Comparison of ENCODE assay signal across 9 mouse cellular contexts in genomic region chr6:108796706-108797105, GRCm38 (mm10). TPM values are rescaled to one million over a fixed set of nuclear protein-coding genes. Genes with fewer than 3 reads are reported as not detected.
DNase-seq lines count a peak whose midpoint lies in the region; ATAC-seq and TF ChIP-seq lines count a peak whose summit lies in the region.
"Had no signal": no experiment of that assay in that cellular context is flagged by ENCODE, and none has a peak within 500 bp of the region (broad histone marks: within the 10 kb centered on the region; RNA-seq: fewer than 3 reads in every experiment).

No protein-coding gene starts in this region.

- H3K4me1 ChIP-seq in embryonic facial prominence, embryonic 11.5 days (ENCODE audit: control insufficient read depth, insufficient read depth, low read length): no peaks in the 10 kb centered on the region
- H3K4me1 ChIP-seq in embryonic facial prominence, embryonic 10.5 days: 0 out of 2 replicates have a peak, but pooled peaks cover 3% of the 10 kb centered on the region
- H3K4me1 ChIP-seq in liver, adult 2 months (ENCODE audit: control insufficient read depth, insufficient read depth, low read length): peaks cover 35% of the 10 kb centered on the region
- peaks cover 1% of the 10 kb centered on the region; the same call in 1 of the 2 replicates for H3K4me1 ChIP-seq in liver, embryonic 11.5 days (replicated peaks; ENCODE audit: control insufficient read depth, insufficient read depth, low read length)

- WGBS in embryonic facial prominence, embryonic 11.5 days: 71% methylated on average over 2 of the region's 2 CpGs
- WGBS in embryonic facial prominence, embryonic 10.5 days: 72% methylated on average over 2 of the region's 2 CpGs
- 28% methylated on average over 2 of the region's 2 CpGs for WGBS in liver, adult 2 months
- WGBS in liver, embryonic 11.5 days: 58% methylated on average over 2 of the region's 2 CpGs

- H3K9ac ChIP-seq in embryonic facial prominence, embryonic 11.5 days (replicated peaks; ENCODE audit: low read length): no peak overlapping the region
- no peak overlapping the region for H3K9ac ChIP-seq in liver, adult 2 months (ENCODE audit: low read depth, low read length)
- no peak overlapping the region for H3K9ac ChIP-seq in liver, embryonic 11.5 days (ENCODE audit: low read depth, low read length)
- H3K9ac ChIP-seq: forebrain, postnatal 0 days had no signal

- H3K4me3 ChIP-seq in embryonic facial prominence, embryonic 11.5 days (ENCODE audit: low read depth, low read length): no peak overlapping the region
- no peak overlapping the region for H3K4me3 ChIP-seq in embryonic facial prominence, embryonic 10.5 days
- H3K4me3 ChIP-seq in liver, adult 2 months (ENCODE audit: insufficient read depth, low read depth, low read length): no peak overlapping the region
- no peak overlapping the region for H3K4me3 ChIP-seq in liver, embryonic 11.5 days (ENCODE audit: low read depth, low read length)

- H3K27me3 ChIP-seq in embryonic facial prominence, embryonic 11.5 days (ENCODE audit: control insufficient read depth, insufficient read depth, low read length): no peaks in the 10 kb centered on the region
- H3K27me3 ChIP-seq in embryonic facial prominence, embryonic 10.5 days (replicated peaks; ENCODE audit: low read depth, poor library complexity, severe bottlenecking): no peaks in the 10 kb centered on the region
- no peaks in the 10 kb centered on the region for H3K27me3 ChIP-seq in liver, adult 2 months (ENCODE audit: control insufficient read depth, insufficient read depth, low read length)
- no peaks in the 10 kb centered on the region for H3K27me3 ChIP-seq in liver, embryonic 11.5 days (replicated peaks; ENCODE audit: control insufficient read depth, insufficient read depth, low read length)

- H3K27ac ChIP-seq in embryonic facial prominence, embryonic 11.5 days (replicated peaks; ENCODE audit: low read depth, low read length): no peak overlapping the region
- H3K27ac ChIP-seq in embryonic facial prominence, embryonic 10.5 days (replicated peaks): no peak overlapping the region
- no peak overlapping the region for H3K27ac ChIP-seq in liver, adult 2 months (replicated peaks; ENCODE audit: insufficient read depth, low read depth, low read length)
- no peak overlapping the region for H3K27ac ChIP-seq in liver, embryonic 11.5 days (ENCODE audit: low read depth, low read length)

- no peak for TF ChIP-seq POLR2A in liver, adult 2 months (IDR thresholded peaks at IDR 0.05; ENCODE audit: extremely low read depth, insufficient read depth, low read length)

- 0 out of 2 replicates have a peak, but pooled peaks have one; percentile 38 for ATAC-seq in embryonic facial prominence, embryonic 11.5 days (replicated peaks; ENCODE audit: insufficient number of reproducible peaks, low FRiP score, low TSS enrichment, low read depth)
- ATAC-seq in liver, embryonic 11.5 days (replicated peaks; ENCODE audit: low FRiP score): no peak; the same call in 1 of the 2 replicates
- ATAC-seq: forebrain, postnatal 0 days had no signal

- H3K9me3 ChIP-seq in embryonic facial prominence, embryonic 11.5 days (replicated peaks; ENCODE audit: control insufficient read depth, low read length): no peaks in the 10 kb centered on the region
- H3K9me3 ChIP-seq in embryonic facial prominence, embryonic 10.5 days: no peaks in the 10 kb centered on the region
- H3K9me3 ChIP-seq in liver, embryonic 11.5 days (ENCODE audit: control insufficient read depth, low read length): no peaks in the 10 kb centered on the region

- H3K36me3 ChIP-seq in embryonic facial prominence, embryonic 11.5 days (replicated peaks; ENCODE audit: control insufficient read depth, insufficient read depth, low read depth, low read length): no peaks in the 10 kb centered on the region
- no peaks in the 10 kb centered on the region for H3K36me3 ChIP-seq in embryonic facial prominence, embryonic 10.5 days (replicated peaks)
- no peaks in the 10 kb centered on the region for H3K36me3 ChIP-seq in liver, adult 2 months (ENCODE audit: control insufficient read depth, insufficient read depth, low read length)
- H3K36me3 ChIP-seq in liver, embryonic 11.5 days (ENCODE audit: control insufficient read depth, insufficient read depth, low read length): no peaks in the 10 kb centered on the region

- TF ChIP-seq CTCF in liver, adult 2 months (IDR thresholded peaks at IDR 0.05; ENCODE audit: low read depth, low read length): no peak

- no peak for DNase-seq in embryonic facial prominence, embryonic 11.5 days (ENCODE audit: low spot score)
- DNase-seq in embryonic facial prominence, embryonic 10.5 days (ENCODE audit: low spot score): no peak
- DNase-seq in liver, adult 2 months (ENCODE audit: extremely low read depth, low read depth, low spot score): peak; percentile 65
- no peak for DNase-seq in liver, embryonic 11.5 days (ENCODE audit: low spot score)
- peak; percentile 19 to 21 for DNase-seq in heart, adult 9 months (ENCODE audit: low spot score in 2 of 2)
- DNase-seq in mesoderm, embryonic 11.5 days (ENCODE audit: low read depth, low spot score): peak; percentile 50
- no peak for DNase-seq in right cerebral cortex, adult 18-20 months
- DNase-seq in layer of hippocampus, adult 11-12 months (ENCODE audit: low spot score): no peak
- DNase-seq: forebrain, postnatal 0 days had no signal

- H3K4me2 ChIP-seq in embryonic facial prominence, embryonic 11.5 days (ENCODE audit: low read depth, low read length): no peak overlapping the region
- no peak overlapping the region for H3K4me2 ChIP-seq in liver, embryonic 11.5 days

- H3K79me2 ChIP-seq in liver, adult 2 months (ENCODE audit: control insufficient read depth, insufficient read depth, low read length): peaks cover 71% of the 10 kb centered on the region

RNA-seq across cellular contexts. Expression of gene Arl8b, which starts 13.8 kb away (rescaled TPM):
- polyA plus RNA-seq in embryonic facial prominence, embryonic 11.5 days (2014; fragmentation: Nextera tagmentation; extraction: Ambion mirVana): 83.6 and 92.1 TPM in 2 replicates
- polyA plus RNA-seq in embryonic facial prominence, embryonic 10.5 days (2016; fragmentation: Nextera tagmentation; extraction: Ambion mirVana): 61.4 and 62.2 TPM in 2 replicates
- total RNA-seq in liver, adult 2 months (2014; rRNA removed): 24.2 and 27.7 TPM in 2 replicates
- polyA plus RNA-seq in liver, adult 2 months (2012; rRNA removed): 8.9 and 10.3 TPM in 2 replicates
- 64.1 and 81.5 TPM in 2 replicates for polyA plus RNA-seq in liver, embryonic 11.5 days (2014; fragmentation: Nextera tagmentation; extraction: Ambion mirVana)

RNA-seq across cellular contexts. Expression of gene Edem1, which starts 31.7 kb away (rescaled TPM):
- 27.1 and 28.1 TPM in 2 replicates for polyA plus RNA-seq in embryonic facial prominence, embryonic 11.5 days (2014; fragmentation: Nextera tagmentation; extraction: Ambion mirVana)
- polyA plus RNA-seq in embryonic facial prominence, embryonic 10.5 days (2016; fragmentation: Nextera tagmentation; extraction: Ambion mirVana): 19.1 and 19.9 TPM in 2 replicates
- total RNA-seq in liver, adult 2 months (2014; rRNA removed): 102 and 109 TPM in 2 replicates
- 58.3 and 63.1 TPM in 2 replicates for polyA plus RNA-seq in liver, adult 2 months (2012; rRNA removed)
- polyA plus RNA-seq in liver, embryonic 11.5 days (2014; fragmentation: Nextera tagmentation; extraction: Ambion mirVana): 25.0 and 30.6 TPM in 2 replicates

Comparison
In these comparisons a context has a peak if more than half of its experiments do, and no peak if none do; other contexts are left out.
1. DNase-seq: peak in liver, adult 2 months (single experiment), heart, adult 9 months (2 of 2) and mesoderm, embryonic 11.5 days (single experiment); none in embryonic facial prominence, embryonic 11.5 days (single experiment), embryonic facial prominence, embryonic 10.5 days (single experiment), liver, embryonic 11.5 days (single experiment), right cerebral cortex, adult 18-20 months (single experiment) and layer of hippocampus, adult 11-12 months (single experiment).